Mouse (Mus musculus): ENCODE measurements at regions not wholly inside any gene's neighbourhood (a gene's known extent, or its start where the extent isn't known, plus 50 kb on each side); places are given as distances from the start of the nearest gene placed in this dataset.

- TF ChIP-seq MAFK (IDR thresholded peaks at IDR 0.05; ENCODE audit: insufficient read depth, low read depth, low read length) (no peak), ZNF384 (IDR thresholded peaks at IDR 0.05; ENCODE audit: low read depth, low read length) (no peak), CHD2 (IDR thresholded peaks at IDR 0.05; ENCODE audit: low read depth, low read length) (no peak)
These were observed 61.1 kb upstream of the Calm2 start for GRCm38 (mm10) chr17:87507848-87508247.

All from ES-E14 (cell line).